Mouse (Mus musculus) neural tube, embryonic 14.5 days (tissue): ENCODE measurements around the gene Lca5. TPM values are rescaled to one million over a fixed set of nuclear protein-coding genes. Genes with fewer than 3 reads are reported as not detected.

Experiments used
- ATAC-seq: fragments of 200-750 bp; cut with Nextera tagmentation; 2 replicates; pipeline ENCODE4 v1.8.0; 2017; ENCODE audit warnings: low read depth, mild to moderate bottlenecking, moderate TSS enrichment, moderate library complexity
- H3K27ac ChIP-seq: fragments of 300-500 bp; sonication (generic); 2 replicates; pipeline ENCODE4 v1.5.1; 2014; ENCODE audit warnings: low read depth, mild to moderate bottlenecking, control low read depth, low read length, moderate library complexity, mixed read lengths
- H3K27me3 ChIP-seq: fragments of 300-500 bp; sonication (generic); 2 replicates; pipeline ENCODE4 v1.6.1; 2014; ENCODE audit warnings: low read length; ENCODE audit not compliant: control insufficient read depth, insufficient read depth
- H3K36me3 ChIP-seq: fragments of 300-500 bp; sonication (generic); 2 replicates; pipeline ENCODE4 v1.6.1; 2014; ENCODE audit warnings: low read length, mixed read lengths; ENCODE audit not compliant: control insufficient read depth, insufficient read depth
- H3K4me1 ChIP-seq: fragments of 300-500 bp; sonication (generic); 2 replicates; pipeline ENCODE4 v1.6.1; 2014; ENCODE audit warnings: low read length; ENCODE audit not compliant: control insufficient read depth, insufficient read depth
- H3K4me2 ChIP-seq: fragments of 300-500 bp; sonication (generic); 2 replicates; pipeline ENCODE4 v1.6.1; 2014; ENCODE audit warnings: mild to moderate bottlenecking, low read depth, low read length, control low read depth
- H3K4me3 ChIP-seq: fragments of 300-500 bp; sonication (generic); 2 replicates; pipeline ENCODE4 v1.5.1; 2014; ENCODE audit warnings: low read depth, low read length, control low read depth, mixed read lengths
- H3K9ac ChIP-seq: fragments of 300-500 bp; sonication (generic); replicated peaks from 2 replicates; pipeline ENCODE4 v1.6.1; 2014; ENCODE audit warnings: low read depth, mild to moderate bottlenecking, control low read depth, low read length, mixed read lengths
- H3K9me3 ChIP-seq: fragments of 300-500 bp; sonication (generic); 2 replicates; pipeline ENCODE4 v1.6.1; 2016; ENCODE audit warnings: low read length; ENCODE audit not compliant: control insufficient read depth
- WGBS: fragments of 180-500 bp; shearing (Covaris S2); extraction: QIAGEN DNeasy Blood & Tissue Kit; methylation state at CpG from one replicate; pipeline ENCODE4 v1.1.7; 2014; 5-methylcytosine and 5-hydroxymethylcytosine counted together
- polyA plus RNA-seq: library from polyadenylated mRNA; unstranded; fragments of >200 nt; fragmentation: Nextera tagmentation; extraction: Ambion mirVana; gene quantifications from 2 replicates; pipeline ENCODE4 v1.2.1, GENCODE M21; 2014

The Lca5 gene
- polyA plus RNA-seq, 1 experiment from 2014 or later = 19.5 TPM

DNA sequence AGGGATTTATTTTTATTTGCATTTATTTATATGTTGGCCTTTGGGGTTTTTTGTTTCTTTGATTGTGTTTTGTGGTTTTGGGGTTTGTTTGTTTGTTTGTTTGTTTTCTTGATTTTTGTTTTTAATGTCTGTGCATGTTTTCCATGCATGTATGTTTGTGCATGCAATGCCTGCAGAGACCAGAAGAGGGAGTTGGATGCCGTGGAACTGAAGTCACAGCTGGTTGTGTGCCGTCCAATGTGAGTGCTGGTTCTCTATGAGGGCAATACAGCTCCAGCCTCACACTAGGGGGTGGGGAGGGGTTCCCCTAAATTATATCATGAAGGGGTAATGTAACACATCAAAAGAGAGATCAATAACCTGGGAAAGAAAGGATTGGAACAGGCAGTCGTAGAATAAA lies 58.2 kb downstream of the Lca5 start:
- no peak overlapping the region for H3K9ac ChIP-seq
- 49% methylated on average over 3 of the region's 3 CpGs for WGBS
- H3K27me3 ChIP-seq = no peaks in the 10 kb centered on the region
- no peaks in the 10 kb centered on the region for H3K9me3 ChIP-seq
- no peak overlapping the region for H3K27ac ChIP-seq
- H3K4me2 ChIP-seq = no peak overlapping the region
- ATAC-seq = no peak
- H3K36me3 ChIP-seq = no peaks in the 10 kb centered on the region
- no peak overlapping the region for H3K4me3 ChIP-seq
- no peaks in the 10 kb centered on the region for H3K4me1 ChIP-seq

DNA sequence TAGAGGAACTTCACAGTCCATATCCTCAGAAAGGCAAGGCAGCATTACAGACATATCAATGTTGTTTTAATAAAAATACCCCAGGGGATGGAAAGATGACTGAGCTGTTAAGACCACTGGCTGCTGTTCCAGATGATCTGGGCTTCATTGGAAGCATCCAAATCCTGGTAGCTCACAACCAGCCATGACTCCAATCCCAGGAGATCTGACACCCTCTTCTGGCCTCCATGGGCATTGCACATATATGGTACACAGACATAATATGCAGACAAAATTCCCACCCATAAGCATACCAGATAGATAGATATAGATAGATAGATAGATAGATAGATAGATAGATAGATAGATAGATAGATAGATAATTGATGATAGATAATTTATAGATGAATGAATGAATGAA lies 59.6 kb downstream of the Lca5 start:
- no peak overlapping the region for H3K27ac ChIP-seq
- H3K36me3 ChIP-seq = no peaks in the 10 kb centered on the region
- no peaks in the 10 kb centered on the region for H3K27me3 ChIP-seq
- no peaks in the 10 kb centered on the region for H3K4me1 ChIP-seq
- H3K9ac ChIP-seq = no peak overlapping the region
- H3K4me3 ChIP-seq = no peak overlapping the region
- H3K9me3 ChIP-seq = no peaks in the 10 kb centered on the region
- H3K4me2 ChIP-seq = no peak overlapping the region
- no peak for ATAC-seq

DNA sequence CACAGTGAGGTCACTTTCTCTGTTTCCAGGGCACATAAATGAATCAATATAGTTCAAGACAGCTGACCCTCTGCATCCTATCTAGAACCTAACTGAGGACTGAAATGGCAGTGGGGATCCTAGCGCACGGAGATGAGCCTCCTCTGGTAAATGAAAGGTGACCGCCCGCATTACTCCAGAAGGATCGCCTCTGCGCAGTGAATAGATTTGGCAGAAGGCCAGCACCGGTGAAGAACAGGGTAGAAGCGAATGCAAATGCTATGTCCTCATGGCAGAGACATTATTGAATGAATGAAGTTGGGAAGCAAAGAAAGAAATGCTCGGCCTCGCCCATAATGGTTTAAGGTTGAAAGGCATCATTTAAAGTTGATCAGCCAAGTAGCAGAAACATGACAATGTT lies 61.3 kb downstream of the Lca5 start:
- Histone ChIP-seq H3K27ac (no peak overlapping the region), H3K27me3 (no peaks in the 10 kb centered on the region), H3K4me2 (no peak overlapping the region), H3K9me3 (no peaks in the 10 kb centered on the region), H3K4me1 (no peaks in the 10 kb centered on the region), H3K4me3 (no peak overlapping the region), H3K9ac (no peak overlapping the region), H3K36me3 (no peaks in the 10 kb centered on the region)
- ATAC-seq = no peak
- WGBS = 58% methylated on average over 10 of the region's 10 CpGs

DNA sequence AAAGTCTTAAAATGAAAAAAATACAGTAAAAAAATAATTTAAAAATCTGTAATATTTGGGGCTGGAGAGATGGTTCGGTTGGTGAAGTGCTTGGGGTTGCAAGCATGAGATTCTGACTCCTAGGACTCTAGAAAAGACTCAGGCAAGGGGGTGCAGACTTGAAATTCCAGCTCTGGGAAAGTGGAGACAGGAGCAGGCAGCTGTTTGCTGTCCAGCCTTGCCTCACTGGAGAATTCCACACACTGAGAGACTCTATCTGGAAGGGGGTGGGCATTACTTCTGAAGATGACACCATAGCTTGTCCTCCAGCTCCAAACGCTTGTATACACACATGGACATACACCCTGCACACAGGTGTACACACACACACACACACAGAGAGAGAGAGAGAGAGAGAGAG lies 63.8 kb downstream of the Lca5 start:
- ATAC-seq = no peak
- H3K4me2 ChIP-seq = no peak overlapping the region
- H3K36me3 ChIP-seq = no peaks in the 10 kb centered on the region
- no peak overlapping the region for H3K4me3 ChIP-seq
- H3K9me3 ChIP-seq = no peaks in the 10 kb centered on the region
- H3K9ac ChIP-seq = no peak overlapping the region
- H3K4me1 ChIP-seq = no peaks in the 10 kb centered on the region
- no peaks in the 10 kb centered on the region for H3K27me3 ChIP-seq
- H3K27ac ChIP-seq = no peak overlapping the region
- WGBS = 88% methylated on average over 2 of the region's 2 CpGs

DNA sequence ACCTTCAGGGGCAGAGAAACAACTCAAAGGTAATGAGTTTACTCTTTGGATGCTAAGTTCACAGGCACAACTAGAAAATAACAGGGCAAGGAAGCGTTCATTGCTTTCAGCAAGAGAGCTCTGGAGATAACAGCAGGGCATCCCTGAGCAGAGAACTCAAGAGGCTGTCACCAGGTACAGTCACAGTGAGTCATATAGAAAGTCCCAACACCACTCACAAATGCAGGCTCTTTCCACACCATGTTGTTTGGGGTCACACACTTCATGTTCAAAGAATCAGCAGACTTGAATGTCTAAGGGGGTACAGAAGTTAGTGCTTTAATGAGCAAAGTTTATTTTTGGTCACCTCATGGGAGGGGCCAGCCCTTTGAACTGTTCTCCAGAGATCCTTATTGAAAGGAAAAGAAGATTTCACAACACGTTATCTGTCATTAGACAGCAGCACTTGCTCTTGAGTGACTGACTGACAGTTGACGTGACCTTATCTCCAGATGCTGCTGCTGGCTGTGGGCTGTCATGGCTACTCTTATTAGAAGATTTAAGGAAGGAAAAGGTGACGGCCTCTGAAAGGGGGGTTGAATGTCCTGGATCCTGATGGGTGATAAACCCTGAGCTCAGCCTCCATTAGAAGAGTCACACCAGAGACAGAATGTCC lies 65.3 kb downstream of the Lca5 start:
- Histone ChIP-seq H3K36me3 (no peaks in the 10 kb centered on the region), H3K9ac (no peak overlapping the region), H3K27ac (no peak overlapping the region), H3K9me3 (no peaks in the 10 kb centered on the region), H3K27me3 (no peaks in the 10 kb centered on the region), H3K4me3 (no peak overlapping the region), H3K4me2 (no peak overlapping the region), H3K4me1 (no peaks in the 10 kb centered on the region)
- ATAC-seq = no peak
- WGBS = 79% methylated on average over 4 of the region's 4 CpGs

DNA sequence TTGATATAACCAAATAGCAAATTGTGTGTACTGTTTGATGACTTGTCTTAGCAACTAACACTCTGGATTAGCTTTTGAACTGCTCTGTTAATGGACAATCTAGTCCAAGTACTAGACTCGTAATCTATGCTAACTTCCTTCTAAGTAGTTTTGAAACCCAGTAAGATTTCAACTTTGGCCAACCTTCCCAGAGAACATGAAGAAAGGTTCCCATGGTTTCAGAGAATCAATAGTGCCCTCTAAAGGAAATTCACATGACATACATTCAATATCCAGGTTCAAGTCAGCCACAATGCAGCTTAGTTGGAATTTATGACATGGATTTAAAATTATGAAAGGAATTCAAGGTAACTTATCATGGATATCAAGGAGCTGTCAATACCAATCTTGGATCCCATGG lies 70.0 kb downstream of the Lca5 start:
- no peaks in the 10 kb centered on the region for H3K9me3 ChIP-seq
- no peaks in the 10 kb centered on the region for H3K27me3 ChIP-seq
- WGBS = 57% methylated on average over 1 of the region's 1 CpGs
- no peak overlapping the region for H3K9ac ChIP-seq
- no peaks in the 10 kb centered on the region for H3K4me1 ChIP-seq
- no peak overlapping the region for H3K4me2 ChIP-seq
- H3K27ac ChIP-seq = no peak overlapping the region
- no peak; the same call in 1 of the 2 replicates for ATAC-seq
- no peaks in the 10 kb centered on the region for H3K36me3 ChIP-seq
- H3K4me3 ChIP-seq = no peak overlapping the region

DNA sequence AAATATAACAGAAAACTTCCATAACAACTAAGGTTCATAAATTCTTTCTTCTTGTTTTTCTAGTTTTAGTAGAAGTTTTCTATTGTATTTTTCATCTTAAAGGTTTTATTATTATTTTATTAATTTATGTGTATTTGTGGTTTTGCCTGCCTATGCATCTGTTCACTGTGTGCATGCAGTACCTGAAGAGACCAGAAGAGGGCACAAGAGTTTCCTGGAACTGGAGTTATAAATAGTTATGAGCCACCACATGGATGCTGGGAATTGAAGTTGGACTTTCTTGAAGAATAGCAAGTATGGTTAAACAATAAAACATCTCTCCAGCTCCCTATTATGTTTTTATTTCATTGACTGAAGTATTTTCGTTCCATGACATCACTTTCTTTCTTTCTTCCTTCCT lies 72.7 kb downstream of the Lca5 start:
- H3K36me3 ChIP-seq = no peaks in the 10 kb centered on the region
- WGBS = 94% methylated on average over 1 of the region's 1 CpGs
- no peaks in the 10 kb centered on the region for H3K9me3 ChIP-seq
- no peak overlapping the region for H3K27ac ChIP-seq
- H3K9ac ChIP-seq = no peak overlapping the region
- no peaks in the 10 kb centered on the region for H3K4me1 ChIP-seq
- no peak overlapping the region for H3K4me2 ChIP-seq
- no peaks in the 10 kb centered on the region for H3K27me3 ChIP-seq
- no peak for ATAC-seq
- no peak overlapping the region for H3K4me3 ChIP-seq

DNA sequence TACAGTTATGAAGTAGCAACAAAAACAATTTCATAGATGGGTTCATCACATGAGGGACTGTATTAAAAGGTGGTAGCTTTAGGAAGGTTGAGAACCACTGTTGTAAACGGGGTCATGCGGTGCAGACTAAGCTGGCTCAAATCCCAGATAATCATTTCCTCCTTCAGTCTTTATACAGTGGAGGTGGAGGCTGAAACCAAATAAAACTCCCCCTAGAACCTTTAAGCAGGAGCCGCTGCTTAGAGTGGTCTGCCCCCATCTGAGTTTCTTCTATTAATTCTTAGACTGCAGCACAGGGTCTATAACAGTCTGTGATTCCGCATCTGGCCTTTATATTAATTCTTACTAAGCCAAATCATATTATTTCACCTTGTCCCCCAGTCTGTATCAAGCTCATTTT lies 85.1 kb downstream of the Lca5 start:
- H3K27ac ChIP-seq = no peak overlapping the region
- H3K4me2 ChIP-seq = no peak overlapping the region
- H3K27me3 ChIP-seq = no peaks in the 10 kb centered on the region
- no peak overlapping the region for H3K9ac ChIP-seq
- H3K4me1 ChIP-seq = no peaks in the 10 kb centered on the region
- 83% methylated on average over 4 of the region's 4 CpGs for WGBS
- H3K9me3 ChIP-seq = no peaks in the 10 kb centered on the region
- H3K36me3 ChIP-seq = no peaks in the 10 kb centered on the region
- no peak for ATAC-seq
- H3K4me3 ChIP-seq = no peak overlapping the region

DNA sequence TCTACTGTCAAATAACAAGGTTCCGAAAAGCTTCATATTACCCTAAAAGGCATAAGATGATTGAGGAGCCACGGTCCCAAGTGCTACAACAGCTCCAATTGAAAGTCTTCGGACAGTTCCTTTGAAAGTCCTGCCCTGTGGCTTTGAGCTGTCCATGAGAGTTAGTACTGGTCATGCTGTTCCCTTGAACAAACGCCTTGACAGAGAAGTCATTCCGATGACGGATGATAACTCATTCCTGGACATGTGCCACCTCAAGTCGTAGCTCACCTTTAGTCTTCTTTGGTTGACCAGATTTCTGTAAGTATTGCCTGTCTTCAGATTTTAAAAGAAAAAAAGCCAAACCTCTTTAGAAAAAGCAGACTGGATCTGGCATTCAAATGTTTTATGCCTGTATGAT lies 87.6 kb downstream of the Lca5 start:
- 49% methylated on average over 7 of the region's 7 CpGs for WGBS
- no peak overlapping the region for H3K4me3 ChIP-seq
- no peaks in the 10 kb centered on the region for H3K9me3 ChIP-seq
- 0 out of 2 replicates have a peak, but pooled peaks cover 2% of the 10 kb centered on the region for H3K4me1 ChIP-seq
- H3K36me3 ChIP-seq = no peaks in the 10 kb centered on the region
- no peak overlapping the region for H3K9ac ChIP-seq
- H3K27ac ChIP-seq = no peak overlapping the region
- no peaks in the 10 kb centered on the region for H3K27me3 ChIP-seq
- no peak overlapping the region for H3K4me2 ChIP-seq
- ATAC-seq = no peak
